Mouse (Mus musculus) G1E (cell line): ENCODE measurements around the gene Usp36. TPM values are rescaled to one million over a fixed set of nuclear protein-coding genes. Genes with fewer than 3 reads are reported as not detected.
A peak's percentile ranks its signal among the peaks of the same experiment; 100 is the strongest.

Source experiments
- ATAC-seq: 2 replicates; pipeline ENCODE4 v1.8.0; 2016; ENCODE audit warnings: mild to moderate bottlenecking; ENCODE audit not compliant: insufficient number of reproducible peaks, poor library complexity, low FRiP score, severe bottlenecking; ENCODE audit errors: extremely low read depth
- DNase-seq: peaks from one replicate; pipeline ENCODE4 v3.0.0; 2012; ENCODE audit warnings: low spot score
- H3K27me3 ChIP-seq: 2 replicates; pipeline ENCODE4 v1.6.1; 2012; ENCODE audit warnings: mild to moderate bottlenecking, low read length, inconsistent platforms; ENCODE audit not compliant: insufficient read depth
- H3K36me3 ChIP-seq: replicated peaks from 2 replicates; pipeline ENCODE3; 2012; ENCODE audit warnings: mild to moderate bottlenecking, inconsistent platforms
- H3K4me1 ChIP-seq: 2 replicates; pipeline ENCODE4 v1.6.1; 2012; ENCODE audit warnings: low read depth, low read length, inconsistent platforms, mixed read lengths; ENCODE audit not compliant: insufficient read depth
- H3K4me3 ChIP-seq: 2 replicates; pipeline ENCODE4 v1.5.1; 2012; ENCODE audit warnings: low read depth, mild to moderate bottlenecking, inconsistent platforms, low read length, moderate library complexity, mixed read lengths
- H3K9me3 ChIP-seq: replicated peaks from 2 replicates; pipeline ENCODE4 v1.6.1; 2012; ENCODE audit warnings: inconsistent platforms
- CTCF ChIP-seq: IDR thresholded peaks from 2 replicates; pipeline ENCODE4 v1.5.1; 2012; ENCODE audit warnings: low read depth, low read length, inconsistent platforms, mixed read lengths
- GATA1 ChIP-seq: IDR thresholded peaks from 2 replicates; pipeline ENCODE4 v1.6.1; 2012; ENCODE audit warnings: borderline replicate concordance, low read length, inconsistent platforms, mixed read lengths
- GATA2 ChIP-seq: IDR thresholded peaks from 2 replicates; pipeline ENCODE4 v1.6.1; 2012; ENCODE audit warnings: low read depth, low read length, inconsistent platforms, borderline replicate concordance
- POLR2AphosphoS5 ChIP-seq: IDR thresholded peaks from 2 replicates; pipeline ENCODE4 v1.6.1; 2012; ENCODE audit warnings: low read depth, low read length, inconsistent platforms; ENCODE audit not compliant: insufficient replicate concordance
- TAL1 ChIP-seq: conservative IDR thresholded peaks from 2 replicates; pipeline ENCODE4 v1.6.1; 2012; ENCODE audit warnings: low read depth, low read length, inconsistent platforms, mixed read lengths
- polyA plus RNA-seq: library from polyadenylated mRNA; stranded (reverse); fragments of >175 nt; gene quantifications from 2 replicates; pipeline ENCODE4 v1.2.3, GENCODE M21; 2012
- total RNA-seq, 2 experiments: library from RNA; stranded (forward) in 1 of 2; stranded (reverse) in 1 of 2; fragments of 200-1000 nt in 1 of 2; fragments of >200 nt in 1 of 2; fragmentation: Nextera tagmentation in 1 of 2; gene quantifications; 2 replicates each; pipeline ENCODE4 v1.2.3; 2014 to 2017

The Usp36 gene
- total and polyA plus RNA-seq, 3 experiments: 8.0 to 60.6 (median 27.1) TPM

GRCm38 (mm10) chr11:118220561-118221262 lies 69.3 kb downstream of the Usp36 start:
- DNase-seq (peak; percentile 13), ATAC-seq (no peak)
- TF ChIP-seq CTCF (peak; percentile 37; the same call in 1 of the 2 replicates), TAL1 (no peak)
- no peaks in the 10 kb centered on the region for H3K4me1 ChIP-seq
- H3K36me3 ChIP-seq: no peaks in the 10 kb centered on the region
- no peaks in the 10 kb centered on the region for H3K9me3 ChIP-seq
- H3K27me3 ChIP-seq: peaks cover 14% of the 10 kb centered on the region
- H3K4me3 ChIP-seq: no peak overlapping the region

GRCm38 (mm10) chr11:118219066-118219465 lies 71.0 kb downstream of the Usp36 start:
- H3K4me1 ChIP-seq: no peaks in the 10 kb centered on the region
- no peak for ATAC-seq
- TF ChIP-seq GATA1: no peak
- TF ChIP-seq TAL1: no peak
- no peak for TF ChIP-seq GATA2
- no peak for TF ChIP-seq CTCF
- TF ChIP-seq POLR2AphosphoS5: no peak
- H3K9me3 ChIP-seq: no peaks in the 10 kb centered on the region
- no peak for DNase-seq
- H3K27me3 ChIP-seq: peaks cover 16% of the 10 kb centered on the region
- no peak overlapping the region for H3K4me3 ChIP-seq
- no peaks in the 10 kb centered on the region for H3K36me3 ChIP-seq

GRCm38 (mm10) chr11:118216468-118216867 lies 73.6 kb downstream of the Usp36 start:
- H3K27me3 ChIP-seq: peaks cover 27% of the 10 kb centered on the region
- ATAC-seq (no peak), DNase-seq (no peak)
- no peak overlapping the region for H3K4me3 ChIP-seq
- no peaks in the 10 kb centered on the region for H3K9me3 ChIP-seq
- H3K4me1 ChIP-seq: 0 out of 2 replicates have a peak, but pooled peaks cover 6% of the 10 kb centered on the region
- TF ChIP-seq CTCF: no peak
- no peak for TF ChIP-seq GATA1
- TF ChIP-seq GATA2: no peak
- TF ChIP-seq TAL1: no peak
- TF ChIP-seq POLR2AphosphoS5: no peak
- H3K36me3 ChIP-seq: no peaks in the 10 kb centered on the region

- TF ChIP-seq TAL1: no peak
- TF ChIP-seq GATA2: no peak
- no peak for TF ChIP-seq GATA1
- no peak for TF ChIP-seq CTCF
- TF ChIP-seq POLR2AphosphoS5: no peak
- Histone ChIP-seq H3K27me3 (peaks cover 31% of the 10 kb centered on the region), H3K36me3 (no peaks in the 10 kb centered on the region), H3K4me3 (no peak overlapping the region), H3K4me1 (0 out of 2 replicates have a peak, but pooled peaks cover 6% of the 10 kb centered on the region), H3K9me3 (no peaks in the 10 kb centered on the region)
- DNase-seq: no peak
- no peak for ATAC-seq
These were observed 74.1 kb downstream of the Usp36 start for GRCm38 (mm10) chr11:118215928-118216458.

GRCm38 (mm10) chr11:118212636-118213112 lies 77.4 kb downstream of the Usp36 start:
- H3K36me3 ChIP-seq: no peaks in the 10 kb centered on the region
- 0 out of 2 replicates have a peak, but pooled peaks cover 6% of the 10 kb centered on the region for H3K4me1 ChIP-seq
- no peaks in the 10 kb centered on the region for H3K9me3 ChIP-seq
- no peak for TF ChIP-seq POLR2AphosphoS5
- TF ChIP-seq CTCF: no peak
- no peak for TF ChIP-seq GATA2
- TF ChIP-seq GATA1: no peak
- TF ChIP-seq TAL1: no peak
- ATAC-seq: no peak
- no peak overlapping the region for H3K4me3 ChIP-seq
- peaks cover 35% of the 10 kb centered on the region for H3K27me3 ChIP-seq
- no peak for DNase-seq

- Histone ChIP-seq H3K9me3 (no peaks in the 10 kb centered on the region), H3K36me3 (no peaks in the 10 kb centered on the region), H3K27me3 (peaks cover 33% of the 10 kb centered on the region), H3K4me3 (no peak overlapping the region), H3K4me1 (0 out of 2 replicates have a peak, but pooled peaks cover 6% of the 10 kb centered on the region)
- no peak for TF ChIP-seq GATA2
- no peak for TF ChIP-seq CTCF
- no peak for TF ChIP-seq POLR2AphosphoS5
- no peak for TF ChIP-seq GATA1
- no peak for TF ChIP-seq TAL1
- ATAC-seq: no peak; the same call in 1 of the 2 replicates
- DNase-seq: no peak
These were observed 78.1 kb downstream of the Usp36 start for GRCm38 (mm10) chr11:118211749-118212635.
